ENCODE assay signal across 8 mouse cellular contexts in genomic region chr3:32459777-32460176, GRCm38 (mm10). TPM values are rescaled to one million over a fixed set of nuclear protein-coding genes. Genes with fewer than 3 reads are reported as not detected.
DNase-seq lines count a peak whose midpoint lies in the region; ATAC-seq lines count a peak whose summit lies in the region.

No protein-coding gene starts in this region.

- no peak overlapping the region for H3K9ac ChIP-seq in forebrain, embryonic 14.5 days (ENCODE audit: low read length)

- H3K4me2 ChIP-seq in forebrain, embryonic 14.5 days (ENCODE audit: low read length), result no peak overlapping the region

- H3K27ac ChIP-seq in forebrain, embryonic 14.5 days (ENCODE audit: low read depth, low read length), result no peak overlapping the region
- H3K27ac ChIP-seq in forebrain, embryonic 10.5 days, result no peak overlapping the region

- no peaks in the 10 kb centered on the region for H3K9me3 ChIP-seq in forebrain, embryonic 14.5 days (replicated peaks; ENCODE audit: control insufficient read depth, low read length)
- no peaks in the 10 kb centered on the region for H3K9me3 ChIP-seq in forebrain, embryonic 10.5 days

- DNase-seq in forebrain, embryonic 14.5 days (ENCODE audit: low spot score), result peak; percentile 6
- DNase-seq in forebrain, embryonic 10.5 days (ENCODE audit: extremely low spot score, low spot score), result no peak
- DNase-seq in left cerebral cortex, postnatal 4 days, result peak; percentile 49
- no peak for DNase-seq in left cerebral cortex, adult 8-10 months (ENCODE audit: low spot score in 2 of 2)
- peak; percentile 37 to 59 for DNase-seq in adrenal gland, adult 18-20 months (ENCODE audit: low spot score in 2 of 2)
- DNase-seq in embryo, embryonic 9.5 days (ENCODE audit: extremely low spot score), result peak; percentile 32
- peak; percentile 29 for DNase-seq in lung, postnatal 25 days (ENCODE audit: low spot score)
- peak; percentile 26 for DNase-seq in thymus, postnatal 0 days (ENCODE audit: low spot score)

- no peak overlapping the region for H3K4me3 ChIP-seq in forebrain, embryonic 14.5 days (ENCODE audit: low read depth, low read length)
- no peak overlapping the region for H3K4me3 ChIP-seq in forebrain, embryonic 10.5 days

- WGBS in forebrain, embryonic 14.5 days, result 65% methylated on average over 4 of the region's 4 CpGs
- WGBS in forebrain, embryonic 10.5 days, result 69% methylated on average over 4 of the region's 4 CpGs

- intact Hi-C loops in left cerebral cortex, postnatal 4 days (cut with DNase I), result no loop called here

- no peaks in the 10 kb centered on the region for H3K4me1 ChIP-seq in forebrain, embryonic 14.5 days (ENCODE audit: control insufficient read depth, insufficient read depth, low read length)
- H3K4me1 ChIP-seq in forebrain, embryonic 10.5 days, result no peaks in the 10 kb centered on the region

- peaks cover 78% of the 10 kb centered on the region for H3K36me3 ChIP-seq in forebrain, embryonic 14.5 days (ENCODE audit: control insufficient read depth, insufficient read depth, low read length)
- H3K36me3 ChIP-seq in forebrain, embryonic 10.5 days (replicated peaks), result peaks cover 84% of the 10 kb centered on the region

- no peak for ATAC-seq in forebrain, embryonic 14.5 days

- no peaks in the 10 kb centered on the region for H3K27me3 ChIP-seq in forebrain, embryonic 14.5 days (replicated peaks; ENCODE audit: control insufficient read depth, insufficient read depth, low read length)
- H3K27me3 ChIP-seq in forebrain, embryonic 10.5 days (ENCODE audit: poor library complexity, severe bottlenecking), result no peaks in the 10 kb centered on the region

RNA-seq across cellular contexts. Expression of gene Kcnmb3, which starts 32.3 kb away (rescaled TPM):
- not detected in 2 replicates for polyA plus RNA-seq in forebrain, embryonic 14.5 days (2014; fragmentation: Nextera tagmentation; extraction: Ambion mirVana)
- polyA plus RNA-seq in forebrain, embryonic 10.5 days (2016; fragmentation: Nextera tagmentation; extraction: Ambion mirVana), result 0.16 TPM in 1 of 2 replicates, not detected in the other
- total RNA-seq in left cerebral cortex, postnatal 4 days (2021), result under 1 TPM in 1 of 2 experiments, not detected in 1; 0.60 TPM
- under 1 TPM; 0.37 to 0.82 (median 0.53) TPM for total RNA-seq in left cerebral cortex, adult 8-10 months (2022)
- total RNA-seq in adrenal gland, adult 18-20 months (2021), result not detected
- 0.09 and 0.21 TPM in 2 replicates for polyA plus RNA-seq in thymus, postnatal 0 days (2015; fragmentation: Nextera tagmentation; extraction: Ambion mirVana)

RNA-seq across cellular contexts. Expression of gene Zfp639, which starts 50.3 kb away (rescaled TPM):
- 43.6 and 49.0 TPM in 2 replicates for polyA plus RNA-seq in forebrain, embryonic 14.5 days (2014; fragmentation: Nextera tagmentation; extraction: Ambion mirVana)
- polyA plus RNA-seq in forebrain, embryonic 10.5 days (2016; fragmentation: Nextera tagmentation; extraction: Ambion mirVana), result 45.2 and 46.5 TPM in 2 replicates
- total RNA-seq in left cerebral cortex, postnatal 4 days (2021), result 10 to 100 TPM; 55.2 to 60.8 TPM
- 10 to 100 TPM; 35.3 to 42.7 (median 39.7) TPM for total RNA-seq in left cerebral cortex, adult 8-10 months (2022)
- total RNA-seq in adrenal gland, adult 18-20 months (2021), result 10 to 100 TPM; 24.9 to 31.9 TPM
- 31.8 and 33.0 TPM in 2 replicates for polyA plus RNA-seq in thymus, postnatal 0 days (2015; fragmentation: Nextera tagmentation; extraction: Ambion mirVana)

Comparison
In these comparisons a context has a peak if more than half of its experiments do, and no peak if none do; other contexts are left out.
1. DNase-seq: peak in forebrain, embryonic 14.5 days (single experiment), left cerebral cortex, postnatal 4 days (single experiment), adrenal gland, adult 18-20 months (2 of 2), embryo, embryonic 9.5 days (single experiment), lung, postnatal 25 days (single experiment) and thymus, postnatal 0 days (single experiment); none in forebrain, embryonic 10.5 days (single experiment) and left cerebral cortex, adult 8-10 months (0 of 2).